Mouse (Mus musculus) lung, postnatal 14 days (tissue): ENCODE measurements around the gene Npnt.

Source experiments
- DNase-seq: peaks from one replicate; pipeline ENCODE4 v3.0.0; 2021

The Npnt gene

GRCm38 (mm10) chr3:132949791-132950528 lies at the start of gene Npnt:
Gene Npnt (minus strand): TSS chr3:132950291.
- peak; percentile 52 for DNase-seq

DNA sequence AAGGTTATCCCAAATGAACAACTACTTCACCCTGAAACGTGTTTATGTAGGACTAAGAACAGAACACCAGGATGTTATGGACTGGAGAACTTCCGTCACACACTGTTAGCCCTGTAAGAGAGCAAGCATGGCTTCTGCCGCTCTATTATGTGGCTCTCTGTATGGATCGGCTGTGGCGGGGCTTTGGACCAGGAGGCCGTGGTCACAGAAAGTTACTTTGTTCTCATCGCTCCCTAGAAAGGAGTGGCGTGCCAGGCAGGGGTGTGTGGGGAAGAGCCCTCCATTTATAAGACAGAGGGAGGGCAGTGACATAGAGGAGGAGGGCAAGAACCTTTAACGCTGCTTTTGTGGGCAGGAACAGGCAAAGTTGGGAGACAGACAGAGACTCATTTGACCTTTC lies 46.2 kb upstream of the Npnt start:
- no peak for DNase-seq

- no peak for DNase-seq
These were observed 45.8 kb upstream of the Npnt start for GRCm38 (mm10) chr3:132995904-132996267.

GRCm38 (mm10) chr3:132995172-132995903 lies 45.2 kb upstream of the Npnt start:
- peak; percentile 68 for DNase-seq

DNA sequence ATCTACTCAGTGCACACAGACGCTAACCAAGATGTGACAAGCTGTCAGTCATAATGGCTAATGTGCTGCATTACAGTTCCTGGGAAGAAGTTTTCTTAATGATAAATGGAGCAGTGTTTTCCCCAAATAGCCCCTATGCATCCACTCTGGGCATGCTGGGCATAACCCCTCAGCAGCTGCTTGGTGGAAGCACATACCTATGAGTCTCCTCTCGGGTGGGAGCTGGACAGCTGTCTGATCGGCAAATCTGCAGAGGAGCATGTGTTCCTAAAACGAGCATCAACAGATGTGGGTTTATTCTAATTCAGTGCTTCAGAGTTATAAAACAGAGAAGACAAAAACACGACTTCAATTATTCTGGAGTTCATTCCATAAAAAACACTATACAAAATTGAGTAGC lies 36.1 kb upstream of the Npnt start:
- DNase-seq = no peak

- DNase-seq = peak; percentile 64
These were observed 33.9 kb upstream of the Npnt start for GRCm38 (mm10) chr3:132983845-132984485.

DNA sequence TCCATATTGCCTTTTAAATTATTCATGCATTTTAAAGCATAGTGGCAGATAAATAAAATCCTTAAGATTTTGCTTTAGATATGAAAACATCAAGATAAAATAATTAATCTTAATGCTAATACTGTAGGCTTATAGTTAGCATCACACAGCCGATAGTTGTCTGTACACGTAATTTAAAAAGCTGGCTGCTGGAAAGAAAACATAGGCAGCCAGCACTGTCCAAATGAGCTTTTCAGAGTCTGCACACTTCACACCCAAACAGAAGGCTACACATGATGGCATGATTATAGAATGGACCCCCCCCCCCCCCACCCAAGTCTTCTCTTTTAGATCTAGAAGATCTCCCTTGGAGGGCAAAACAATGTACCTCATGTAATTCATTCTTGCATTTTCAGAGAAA lies 31.9 kb upstream of the Npnt start:
- DNase-seq = no peak

DNA sequence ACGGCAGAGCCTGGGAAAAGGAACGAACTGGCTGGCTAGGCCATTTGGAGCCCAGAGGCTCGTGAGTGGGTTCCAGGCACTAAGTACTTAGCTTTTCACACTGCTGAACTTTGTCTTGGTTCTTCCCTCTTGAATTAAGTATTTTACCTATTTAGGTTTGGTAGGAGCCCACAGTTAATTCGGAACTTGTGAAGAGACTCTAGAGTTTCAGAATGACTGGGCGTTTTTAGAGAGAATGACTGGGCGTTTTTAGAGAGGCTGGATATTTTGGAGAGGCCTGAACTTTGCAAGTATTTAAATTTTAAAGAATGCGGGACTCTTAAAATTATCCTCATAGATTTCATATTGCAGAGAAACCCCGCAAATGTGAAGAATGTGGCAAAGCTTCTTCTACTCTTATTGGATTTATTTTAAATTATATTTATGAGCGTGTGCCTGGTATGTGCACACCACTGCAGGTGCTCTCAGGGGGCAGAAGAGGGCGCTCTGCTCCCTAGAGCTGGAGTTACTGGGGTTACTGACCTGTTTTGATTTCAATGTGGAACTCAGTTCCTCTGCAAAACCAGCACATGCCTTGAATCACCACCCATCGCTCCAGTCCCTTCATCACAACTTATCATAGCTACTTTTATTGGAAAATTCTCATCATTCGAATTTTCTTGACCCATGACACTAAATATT lies 29.8 kb upstream of the Npnt start:
- no peak for DNase-seq

GRCm38 (mm10) chr3:132966255-132966654 lies 16.2 kb upstream of the Npnt start:
- no peak for DNase-seq

GRCm38 (mm10) chr3:132964715-132965507 lies 14.8 kb upstream of the Npnt start:
- DNase-seq = no peak

- no peak for DNase-seq
These were observed 12.7 kb upstream of the Npnt start for GRCm38 (mm10) chr3:132962631-132963361.

- no peak for DNase-seq
These were observed 414 bp upstream of the Npnt start for GRCm38 (mm10) chr3:132950529-132950880.

DNA sequence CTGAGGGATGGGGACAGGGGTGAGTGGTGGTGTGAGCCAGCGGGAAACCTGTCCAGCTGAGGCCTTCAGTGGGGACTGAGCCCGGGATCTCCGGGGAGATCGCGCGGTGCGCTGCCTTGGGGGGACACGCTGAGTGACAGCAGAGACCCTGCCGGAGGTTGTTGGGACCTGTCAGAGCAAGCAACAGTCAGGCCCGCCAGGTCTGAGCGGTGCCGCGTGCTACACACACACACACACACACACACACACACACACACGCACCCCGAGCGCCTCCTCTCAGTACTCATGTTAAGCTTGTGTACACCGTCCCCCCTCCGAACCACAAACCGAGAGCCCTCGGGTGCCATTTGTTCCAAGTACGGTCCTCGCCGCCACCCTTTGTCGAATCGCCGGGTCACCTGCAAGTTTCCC lies 706 bp downstream of the Npnt start:
- DNase-seq = peak; percentile 33

DNA sequence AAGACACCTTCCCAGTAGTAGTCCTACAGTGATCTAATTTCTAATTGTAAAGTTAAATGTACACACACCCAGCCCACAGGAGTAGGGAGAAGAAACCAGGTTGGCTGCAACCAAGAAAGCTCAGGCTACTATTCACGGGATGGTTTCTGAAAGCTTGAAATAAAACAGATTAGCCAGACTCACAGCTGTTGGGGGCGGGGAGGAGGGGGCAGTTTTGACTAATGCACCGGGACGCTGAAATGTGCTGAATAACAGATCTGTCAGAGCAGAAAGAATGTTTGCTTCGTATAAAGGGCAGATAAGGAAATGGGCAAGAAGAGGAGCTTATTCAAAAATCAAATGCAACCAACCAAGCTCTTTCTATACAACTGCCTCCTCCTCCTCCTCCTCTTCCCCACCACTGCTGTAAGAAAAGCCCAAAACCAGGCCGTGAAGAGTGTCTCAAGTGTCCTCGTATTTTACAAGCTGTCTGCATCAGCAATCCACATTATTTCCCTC lies 1.7 kb downstream of the Npnt start:
- no peak for DNase-seq

GRCm38 (mm10) chr3:132946086-132946485 lies 4.0 kb downstream of the Npnt start:
- DNase-seq = no peak

- peak; percentile 64 for DNase-seq
These were observed 4.4 kb downstream of the Npnt start for GRCm38 (mm10) chr3:132945669-132946068.

GRCm38 (mm10) chr3:132944609-132945008 lies 5.5 kb downstream of the Npnt start:
- DNase-seq = no peak

DNA sequence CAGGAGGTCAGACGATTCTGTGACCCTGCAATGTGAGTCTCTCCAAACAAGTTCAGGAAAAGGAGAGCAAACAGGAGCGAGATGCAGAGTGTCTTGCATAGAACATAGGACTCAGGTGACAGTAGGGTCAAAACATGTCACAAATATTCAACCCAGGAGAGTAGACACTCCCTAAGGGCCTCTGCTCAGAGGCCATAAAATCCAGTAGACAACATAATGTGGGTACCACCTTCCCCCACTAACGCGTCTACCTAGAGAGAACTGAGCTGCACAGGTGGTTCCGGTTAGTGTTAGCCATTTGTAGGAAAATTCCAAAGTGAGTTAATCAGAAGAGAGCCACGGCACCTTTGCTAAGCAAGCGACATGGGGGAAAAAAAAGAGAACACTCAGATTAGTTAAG lies 5.9 kb downstream of the Npnt start:
- DNase-seq = no peak

GRCm38 (mm10) chr3:132942778-132943177 lies 7.3 kb downstream of the Npnt start:
- DNase-seq = no peak

GRCm38 (mm10) chr3:132940181-132940990 lies 9.7 kb downstream of the Npnt start:
- peak; percentile 36 for DNase-seq

GRCm38 (mm10) chr3:132939006-132939405 lies 11.1 kb downstream of the Npnt start:
- DNase-seq = no peak
